Mouse (Mus musculus) midbrain, embryonic 12.5 days (tissue): Measurements from ENCODE around the gene Serpina3b. TPM values are rescaled to one million over a fixed set of nuclear protein-coding genes. Genes with fewer than 3 reads are reported as not detected.

Experiments
- ATAC-seq: fragments of 200-750 bp; cut with Nextera tagmentation; 2 replicates; pipeline ENCODE4 v1.8.0; 2017; ENCODE audit warnings: low read depth, moderate TSS enrichment, moderate library complexity; ENCODE audit not compliant: low FRiP score
- H3K27ac ChIP-seq: fragments of 300-500 bp; sonication (generic); replicated peaks from 2 replicates; pipeline ENCODE4 v1.5.1; 2016; ENCODE audit warnings: mild to moderate bottlenecking
- H3K27me3 ChIP-seq: fragments of 300-500 bp; sonication (generic); 2 replicates; pipeline ENCODE4 v1.6.1; 2016; ENCODE audit warnings: mild to moderate bottlenecking
- H3K36me3 ChIP-seq: fragments of 300-500 bp; sonication (generic); 2 replicates; pipeline ENCODE4 v1.6.1; 2016
- H3K4me1 ChIP-seq: fragments of 300-500 bp; sonication (generic); 2 replicates; pipeline ENCODE4 v1.6.1; 2016
- H3K4me2 ChIP-seq: fragments of 300-500 bp; sonication (generic); replicated peaks from 2 replicates; pipeline ENCODE4 v1.6.1; 2016; ENCODE audit warnings: mild to moderate bottlenecking, moderate library complexity
- H3K4me3 ChIP-seq: fragments of 300-500 bp; sonication (generic); 2 replicates; pipeline ENCODE4 v1.5.1; 2016; ENCODE audit warnings: mild to moderate bottlenecking
- H3K9ac ChIP-seq: fragments of 300-500 bp; sonication (generic); replicated peaks from 2 replicates; pipeline ENCODE4 v1.6.1; 2016; ENCODE audit warnings: mild to moderate bottlenecking, moderate library complexity
- H3K9me3 ChIP-seq: fragments of 300-500 bp; sonication (generic); 2 replicates; pipeline ENCODE4 v1.6.1; 2016; ENCODE audit warnings: mild to moderate bottlenecking
- WGBS: fragments of 180-500 bp; shearing (Covaris S2); methylation state at CpG from one replicate; pipeline ENCODE4 v1.1.7; 2016; 5-methylcytosine and 5-hydroxymethylcytosine counted together
- polyA plus RNA-seq: library from polyadenylated mRNA; unstranded; fragments of >200 nt; fragmentation: Nextera tagmentation; extraction: Ambion mirVana; gene quantifications from 2 replicates; pipeline ENCODE4 v1.2.1, GENCODE M21; 2016

Gene Serpina3b
- polyA plus RNA-seq, 1 experiment from 2014 or later, result not detected

DNA sequence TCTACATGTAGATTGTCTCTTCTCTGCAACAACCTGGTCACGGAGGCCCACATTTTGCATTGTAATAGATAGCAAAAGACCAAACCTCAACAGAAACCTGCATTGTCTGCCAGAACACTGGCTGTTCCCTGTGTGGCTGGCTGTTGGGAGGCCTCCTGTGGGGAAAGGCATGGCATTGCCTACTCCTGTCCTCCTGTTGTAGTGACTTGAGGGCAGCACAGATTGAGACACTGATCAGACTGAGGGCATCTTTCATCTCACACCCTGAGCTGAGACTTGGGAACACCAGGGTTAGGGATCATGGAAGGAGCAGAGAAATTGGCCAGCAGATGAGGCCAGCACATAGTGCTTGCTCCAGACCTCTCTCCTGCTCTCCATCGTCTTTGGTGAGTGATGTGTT is 10.4 kb downstream of the Serpina3b start:
- Histone ChIP-seq H3K27me3 (no peaks in the 10 kb centered on the region), H3K9me3 (no peaks in the 10 kb centered on the region), H3K4me2 (no peak overlapping the region), H3K36me3 (no peaks in the 10 kb centered on the region), H3K27ac (no peak overlapping the region), H3K4me3 (no peak overlapping the region), H3K4me1 (no peaks in the 10 kb centered on the region), H3K9ac (no peak overlapping the region)
- no peak for ATAC-seq
- WGBS, result 93% methylated on average over 2 of the region's 2 CpGs

DNA sequence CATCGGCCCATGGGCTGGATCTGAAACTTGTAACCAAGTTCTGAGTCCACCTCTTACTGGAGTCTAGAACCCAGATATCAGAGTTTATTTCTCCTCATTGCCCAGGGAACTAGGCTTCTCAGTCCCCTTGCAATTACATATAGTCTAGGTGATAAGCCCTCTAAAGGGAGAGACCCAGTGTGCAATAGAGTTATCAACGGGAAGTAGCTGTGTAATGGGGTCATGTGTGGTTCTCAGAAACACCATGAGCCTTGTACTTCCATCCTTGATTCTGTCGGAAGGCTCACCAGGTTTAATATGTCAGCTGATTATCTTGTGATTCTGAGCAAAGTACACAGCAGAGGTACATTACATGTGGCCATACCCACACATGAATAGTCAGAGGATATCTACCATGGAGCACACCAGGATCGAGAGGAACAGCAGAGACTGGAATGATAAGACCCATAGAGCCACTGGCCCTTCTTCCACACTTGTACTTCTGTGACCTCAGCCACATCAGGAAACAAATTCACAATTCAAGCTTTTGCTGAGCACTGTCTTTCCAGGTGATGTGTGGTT is 12.8 kb downstream of the Serpina3b start:
- Histone ChIP-seq H3K4me2 (no peak overlapping the region), H3K4me1 (no peaks in the 10 kb centered on the region), H3K36me3 (no peaks in the 10 kb centered on the region), H3K27ac (no peak overlapping the region), H3K9ac (no peak overlapping the region), H3K9me3 (no peaks in the 10 kb centered on the region), H3K27me3 (no peaks in the 10 kb centered on the region), H3K4me3 (no peak overlapping the region)
- ATAC-seq, result no peak
- WGBS, result 94% methylated on average over 4 of the region's 4 CpGs

DNA sequence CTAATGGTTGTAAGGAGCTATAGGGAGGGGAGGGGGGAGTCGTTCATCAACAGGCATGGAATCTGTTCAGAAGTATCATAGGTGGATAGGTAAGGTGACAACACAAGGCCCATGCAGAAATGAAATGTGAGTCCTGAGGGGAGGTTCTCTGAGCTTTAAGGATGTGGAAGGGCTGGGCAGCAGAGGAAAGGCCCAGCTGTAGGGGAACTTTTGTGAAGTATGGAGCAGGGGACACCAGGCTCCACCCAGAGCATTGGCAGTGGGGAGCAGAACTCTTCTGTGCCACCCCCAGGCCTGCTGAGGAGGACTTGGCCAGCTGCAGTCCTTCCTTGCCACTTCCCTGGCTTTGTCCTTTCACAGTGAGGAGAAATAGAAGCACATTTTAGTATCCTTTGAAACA is 13.7 kb downstream of the Serpina3b start:
- H3K36me3 ChIP-seq, result no peaks in the 10 kb centered on the region
- H3K4me2 ChIP-seq, result no peak overlapping the region
- no peaks in the 10 kb centered on the region for H3K4me1 ChIP-seq
- no peak overlapping the region for H3K27ac ChIP-seq
- H3K9me3 ChIP-seq, result no peaks in the 10 kb centered on the region
- no peaks in the 10 kb centered on the region for H3K27me3 ChIP-seq
- 83% methylated on average over 1 of the region's 1 CpGs for WGBS
- ATAC-seq, result no peak
- H3K4me3 ChIP-seq, result no peak overlapping the region
- no peak overlapping the region for H3K9ac ChIP-seq

DNA sequence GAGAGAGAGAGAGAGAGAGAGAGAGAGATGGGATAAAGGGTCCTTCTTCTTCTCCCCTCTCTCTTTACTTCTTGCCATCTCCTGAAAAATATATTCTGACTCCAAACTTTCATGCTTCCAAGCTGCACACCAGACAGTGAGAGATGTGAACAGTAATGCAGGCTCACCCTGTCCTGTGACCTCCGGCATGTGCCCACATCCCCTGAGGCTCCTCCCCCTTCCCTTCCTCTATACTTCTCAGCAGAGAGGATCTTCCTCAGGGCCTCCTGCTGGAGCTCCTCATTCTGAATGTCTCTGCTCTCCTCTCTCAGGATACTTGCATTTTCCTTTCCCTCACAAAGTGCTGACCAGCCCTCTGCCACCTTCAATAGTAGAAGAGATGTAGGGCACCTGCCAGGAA is 14.6 kb downstream of the Serpina3b start:
- Histone ChIP-seq H3K27me3 (no peaks in the 10 kb centered on the region), H3K27ac (no peak overlapping the region), H3K4me1 (no peaks in the 10 kb centered on the region), H3K36me3 (no peaks in the 10 kb centered on the region), H3K9me3 (no peaks in the 10 kb centered on the region), H3K4me2 (no peak overlapping the region), H3K9ac (no peak overlapping the region), H3K4me3 (no peak overlapping the region)
- WGBS, result 67% methylated on average over 1 of the region's 1 CpGs
- no peak for ATAC-seq

DNA sequence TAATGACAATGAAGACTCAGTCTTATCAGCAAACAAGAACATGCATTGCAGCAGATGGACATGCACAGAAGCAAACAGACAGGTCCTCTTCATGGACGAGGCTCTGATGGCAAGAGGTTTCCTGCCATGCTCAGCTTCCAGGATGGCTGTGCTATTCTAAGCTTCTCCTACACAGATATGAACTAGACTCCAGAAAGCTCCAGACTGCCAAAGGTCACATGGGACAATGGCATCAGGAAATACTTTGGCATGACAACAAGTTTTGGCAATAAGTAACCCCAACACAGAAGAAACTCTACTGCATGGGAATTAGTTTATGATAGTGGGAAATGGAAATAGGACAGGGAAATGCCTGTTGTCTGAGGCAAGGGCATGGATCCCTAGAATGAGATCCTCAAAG is 15.5 kb downstream of the Serpina3b start:
- WGBS, result 85% methylated on average over 1 of the region's 1 CpGs
- Histone ChIP-seq H3K27me3 (no peaks in the 10 kb centered on the region), H3K9ac (no peak overlapping the region), H3K4me1 (no peaks in the 10 kb centered on the region), H3K4me3 (no peak overlapping the region), H3K36me3 (no peaks in the 10 kb centered on the region), H3K9me3 (no peaks in the 10 kb centered on the region), H3K27ac (no peak overlapping the region), H3K4me2 (no peak overlapping the region)
- no peak for ATAC-seq

DNA sequence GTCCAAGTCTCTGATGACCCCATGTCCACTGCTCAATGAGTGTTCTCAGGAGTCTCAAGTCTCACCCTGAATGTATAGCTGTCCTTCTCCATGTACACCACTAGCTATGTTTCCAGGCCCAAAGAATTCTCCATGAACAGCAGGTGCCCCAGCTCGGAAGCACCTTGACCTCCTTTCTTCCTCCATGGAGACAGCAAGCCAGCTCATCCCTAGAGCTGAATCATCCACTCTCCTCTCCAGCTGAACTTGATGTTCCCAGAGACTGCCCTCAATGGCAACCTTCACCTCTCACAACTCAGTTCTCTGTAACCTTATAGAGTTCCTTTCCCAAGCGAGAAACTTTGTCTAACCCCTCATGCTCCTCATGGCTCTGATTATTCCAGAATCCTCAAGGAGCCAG is 17.8 kb downstream of the Serpina3b start:
- H3K4me3 ChIP-seq, result no peak overlapping the region
- no peaks in the 10 kb centered on the region for H3K27me3 ChIP-seq
- H3K36me3 ChIP-seq, result no peaks in the 10 kb centered on the region
- no peak overlapping the region for H3K4me2 ChIP-seq
- H3K9me3 ChIP-seq, result no peaks in the 10 kb centered on the region
- WGBS, result 85% methylated on average over 2 of the region's 2 CpGs
- no peaks in the 10 kb centered on the region for H3K4me1 ChIP-seq
- no peak overlapping the region for H3K27ac ChIP-seq
- no peak overlapping the region for H3K9ac ChIP-seq
- ATAC-seq, result no peak

DNA sequence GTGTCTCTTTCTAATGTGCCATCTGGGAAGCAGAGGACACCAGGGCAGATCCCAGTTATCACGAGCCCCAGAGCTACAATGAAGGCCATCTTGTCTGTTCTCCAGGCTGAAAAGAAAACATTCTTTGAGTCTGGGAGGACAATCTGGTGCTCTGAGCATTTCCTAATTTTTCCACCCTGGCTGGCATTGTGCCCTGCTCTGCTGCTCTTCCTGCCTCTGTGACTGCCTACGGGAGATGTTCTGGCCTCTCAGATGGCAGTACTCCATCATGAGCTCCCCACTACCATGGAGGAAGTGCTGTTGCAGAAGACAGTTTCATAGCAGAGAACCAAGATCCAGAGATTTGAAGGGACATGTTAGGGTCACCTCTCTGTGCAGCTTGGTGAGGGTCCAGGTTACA is 24.2 kb downstream of the Serpina3b start:
- no peak for ATAC-seq
- Histone ChIP-seq H3K4me3 (no peak overlapping the region), H3K9ac (no peak overlapping the region), H3K4me1 (no peaks in the 10 kb centered on the region), H3K27ac (no peak overlapping the region), H3K4me2 (no peak overlapping the region), H3K36me3 (no peaks in the 10 kb centered on the region), H3K9me3 (no peaks in the 10 kb centered on the region), H3K27me3 (no peaks in the 10 kb centered on the region)
- 82% methylated on average over 2 of the region's 2 CpGs for WGBS

DNA sequence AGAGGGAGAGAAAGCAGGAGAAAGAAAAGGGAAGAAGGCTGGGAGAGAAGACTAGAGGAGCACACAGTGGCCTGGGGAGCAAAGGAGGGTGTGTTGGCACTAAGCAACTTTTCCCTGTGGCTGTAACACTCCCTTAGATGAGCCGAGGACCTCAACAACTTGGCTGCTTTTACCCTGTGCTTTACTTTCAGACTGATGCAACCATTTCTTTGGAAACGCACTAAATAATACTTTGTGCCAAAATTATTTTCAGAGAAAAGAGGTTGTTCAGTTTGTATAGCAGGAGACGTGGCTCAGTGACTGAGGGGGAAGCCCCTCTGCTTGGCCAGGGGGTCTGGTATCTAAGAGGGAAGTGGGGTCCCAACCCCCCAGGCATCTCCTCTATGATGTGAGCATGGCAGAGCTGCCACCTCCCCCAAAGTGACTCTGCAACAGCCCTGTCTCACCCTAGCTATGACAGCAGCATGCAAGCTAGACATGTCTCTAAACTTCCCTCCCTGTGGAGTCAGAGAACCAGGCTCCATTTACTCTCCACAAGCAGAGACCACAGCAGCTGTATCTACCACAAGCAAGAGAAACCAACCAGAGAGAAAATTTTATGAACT is 25.3 kb downstream of the Serpina3b start:
- WGBS, result 86% methylated on average over 3 of the region's 3 CpGs
- Histone ChIP-seq H3K4me2 (no peak overlapping the region), H3K4me3 (no peak overlapping the region), H3K36me3 (no peaks in the 10 kb centered on the region), H3K9ac (no peak overlapping the region), H3K27ac (no peak overlapping the region), H3K9me3 (no peaks in the 10 kb centered on the region), H3K27me3 (no peaks in the 10 kb centered on the region), H3K4me1 (no peaks in the 10 kb centered on the region)
- ATAC-seq, result no peak

DNA sequence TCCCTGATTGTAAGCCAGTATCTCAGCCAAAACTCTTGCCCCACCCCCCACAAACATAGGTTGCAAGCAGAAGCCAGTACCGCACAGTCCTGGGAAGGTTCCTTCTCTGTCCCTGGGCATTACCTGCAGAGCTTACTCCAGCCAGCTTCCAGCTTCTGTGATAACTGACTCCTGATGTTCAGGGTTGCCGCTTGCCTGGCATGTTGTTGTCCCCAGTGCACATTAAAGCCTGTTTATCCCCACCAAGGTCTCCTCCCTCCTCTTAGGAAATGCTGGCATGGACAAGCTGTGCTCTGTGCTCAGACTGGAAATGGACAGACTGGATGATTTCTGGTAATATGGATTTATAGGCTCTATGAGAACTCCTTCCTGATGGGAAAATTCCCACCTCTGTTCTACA is 25.9 kb downstream of the Serpina3b start, which contains the start of gene Serpina3c:
Gene Serpina3c, minus strand, starts transcription at position 215 of the 400 bp plus-strand sequence.
- Histone ChIP-seq H3K4me2 (no peak within 1 kb of the TSS), H3K4me3 (no peak within 1 kb of the TSS), H3K27me3 (no peaks in the 10 kb centered on the region), H3K27ac (no peak within 1 kb of the TSS), H3K9me3 (no peaks in the 10 kb centered on the region), H3K4me1 (no peaks in the 10 kb centered on the region), H3K36me3 (no peaks in the 10 kb centered on the region), H3K9ac (no peak within 1 kb of the TSS)
- no peak for ATAC-seq
- WGBS, result 90% methylated on average over 2 of the region's 2 CpGs

DNA sequence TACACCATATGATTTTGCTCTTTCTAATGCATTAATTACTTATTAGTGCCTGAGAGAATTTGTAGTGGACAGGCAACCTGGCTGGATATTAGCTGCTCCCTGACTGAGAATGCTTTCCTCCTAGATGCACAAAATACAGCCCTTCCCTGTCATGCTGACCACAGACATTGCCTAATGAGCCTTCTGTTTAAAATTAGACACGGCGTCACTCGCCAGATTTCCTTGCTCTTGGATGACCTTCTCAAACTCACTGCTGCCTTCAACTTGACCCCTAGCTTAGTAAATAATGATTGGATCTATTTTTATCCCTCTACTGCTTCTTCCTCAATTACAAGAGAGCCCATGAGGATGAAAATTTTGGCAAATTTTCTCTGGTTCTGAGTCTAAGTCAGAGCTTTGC is 47.0 kb downstream of the Serpina3b start:
- H3K9me3 ChIP-seq, result no peaks in the 10 kb centered on the region
- 85% methylated on average over 3 of the region's 3 CpGs for WGBS
- no peak overlapping the region for H3K4me2 ChIP-seq
- no peaks in the 10 kb centered on the region for H3K36me3 ChIP-seq
- no peak overlapping the region for H3K4me3 ChIP-seq
- no peaks in the 10 kb centered on the region for H3K4me1 ChIP-seq
- no peak overlapping the region for H3K9ac ChIP-seq
- no peak for ATAC-seq
- H3K27ac ChIP-seq, result no peak overlapping the region
- no peaks in the 10 kb centered on the region for H3K27me3 ChIP-seq

DNA sequence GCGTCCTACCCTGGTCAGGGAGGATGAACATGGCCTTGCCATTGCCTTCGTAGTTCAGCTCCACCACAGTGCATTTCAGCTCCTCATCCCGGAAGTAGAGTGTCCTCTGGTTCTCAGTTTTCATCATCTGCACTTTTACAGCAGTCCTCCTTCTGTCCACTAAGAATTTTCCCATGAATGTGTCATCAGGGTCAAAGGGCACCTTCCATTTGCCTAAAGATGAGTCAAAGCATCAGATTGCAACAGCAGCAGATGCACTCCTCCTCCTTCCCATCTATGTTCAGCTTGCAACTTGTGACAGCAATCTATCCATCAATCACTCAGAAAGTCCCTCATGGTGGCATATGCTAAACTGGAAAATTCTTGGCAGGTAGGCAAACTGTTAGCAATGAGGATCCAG is 47.8 kb downstream of the Serpina3b start:
- no peaks in the 10 kb centered on the region for H3K4me1 ChIP-seq
- no peak for ATAC-seq

DNA sequence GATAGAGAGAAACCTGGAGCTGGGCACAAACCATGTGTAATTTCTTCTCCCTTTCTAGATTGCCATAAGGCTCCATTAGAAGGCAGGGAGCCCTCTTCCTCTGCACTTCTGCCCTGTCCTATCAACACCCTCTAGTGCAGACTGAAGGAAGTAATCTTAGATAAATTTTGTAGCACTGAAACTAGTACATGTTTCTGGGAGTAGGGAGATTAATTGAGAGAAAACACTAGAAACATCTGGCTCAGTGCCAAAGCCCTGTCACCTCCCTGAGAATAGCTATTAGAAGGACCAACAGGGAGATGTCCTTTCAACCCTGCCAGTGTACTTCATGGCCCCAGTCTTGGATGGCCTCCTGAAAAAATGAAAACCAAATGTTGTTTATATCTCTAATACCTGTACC is 50.8 kb downstream of the Serpina3b start:
- Histone ChIP-seq H3K36me3 (no peaks in the 10 kb centered on the region), H3K27me3 (no peaks in the 10 kb centered on the region), H3K4me1 (no peaks in the 10 kb centered on the region), H3K9ac (no peak overlapping the region), H3K4me3 (no peak overlapping the region), H3K4me2 (no peak overlapping the region), H3K27ac (no peak overlapping the region), H3K9me3 (no peaks in the 10 kb centered on the region)
- no peak for ATAC-seq

More for the DNA sequence above, 47.8 kb downstream of the Serpina3b start:
- no peaks in the 10 kb centered on the region for H3K27me3 ChIP-seq
- no peaks in the 10 kb centered on the region for H3K9me3 ChIP-seq
- H3K27ac ChIP-seq, result no peak overlapping the region
- no peak overlapping the region for H3K9ac ChIP-seq
- H3K36me3 ChIP-seq, result no peaks in the 10 kb centered on the region
- no peak overlapping the region for H3K4me2 ChIP-seq
- 81% methylated on average over 3 of the region's 3 CpGs for WGBS
- no peak overlapping the region for H3K4me3 ChIP-seq

DNA sequence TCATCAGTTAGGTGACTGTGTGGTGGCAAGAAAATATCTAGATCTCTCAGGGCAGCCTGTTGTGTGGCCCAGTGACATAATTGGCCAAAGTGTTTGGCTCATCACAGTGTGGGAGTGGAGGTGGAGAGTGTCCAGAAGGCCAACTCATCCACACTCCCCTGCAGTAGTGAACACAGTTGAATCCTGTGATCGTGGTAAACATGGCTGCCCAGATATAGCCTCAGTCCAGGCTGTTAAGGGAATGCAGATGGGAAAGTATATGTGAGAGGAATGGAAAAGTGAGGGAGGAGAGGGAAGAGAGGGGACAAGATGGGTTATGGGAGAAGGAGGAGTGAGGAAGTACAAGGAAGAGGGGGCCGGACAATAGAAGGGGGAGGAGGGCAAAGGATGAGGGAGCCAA is 51.2 kb downstream of the Serpina3b start:
- 79% methylated on average over 2 of the region's 2 CpGs for WGBS

More for the DNA sequence above, 51.2 kb downstream of the Serpina3b start:
- H3K4me2 ChIP-seq, result no peak overlapping the region
- no peaks in the 10 kb centered on the region for H3K27me3 ChIP-seq
- no peak overlapping the region for H3K27ac ChIP-seq
- ATAC-seq, result no peak
- no peaks in the 10 kb centered on the region for H3K9me3 ChIP-seq
- H3K4me3 ChIP-seq, result no peak overlapping the region
- H3K9ac ChIP-seq, result no peak overlapping the region
- no peaks in the 10 kb centered on the region for H3K36me3 ChIP-seq
- H3K4me1 ChIP-seq, result no peaks in the 10 kb centered on the region
